Mouse (Mus musculus) ES-Bruce4 (cell line): ENCODE measurements around the gene Plin4.

ENCODE experiments used
- CTCF ChIP-seq: IDR thresholded peaks from one replicate; pipeline ENCODE4 v1.8.1; 2011; ENCODE audit warnings: low read depth, low read length
- POLR2A ChIP-seq: IDR thresholded peaks from one replicate; pipeline ENCODE4 v1.8.1; 2011; ENCODE audit warnings: low read length; ENCODE audit not compliant: insufficient read depth

DNA sequence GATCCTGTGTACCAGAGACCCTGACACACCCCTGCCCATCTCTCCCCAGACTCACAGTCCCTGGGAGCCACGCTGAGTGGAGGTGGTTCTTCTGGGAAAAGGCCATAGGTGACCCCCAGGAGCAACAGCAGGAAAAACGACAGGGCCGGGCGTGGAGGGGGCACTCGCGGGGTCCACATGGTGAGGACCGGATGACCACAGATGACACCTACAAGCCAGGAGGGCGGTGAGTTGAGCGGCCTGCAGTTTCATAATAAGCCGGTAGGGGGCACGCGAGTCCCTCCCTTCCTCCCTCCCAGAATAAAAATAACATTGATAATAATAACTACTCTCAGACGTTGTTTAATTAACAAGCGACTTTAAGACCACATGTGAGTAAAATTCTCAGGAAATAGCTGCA is 23.1 kb upstream of the Plin4 start:
- TF ChIP-seq CTCF (peak; percentile 69), POLR2A (no peak)
